Mouse (Mus musculus): ENCODE data around the gene Slc35f2.

The Slc35f2 gene

DNA sequence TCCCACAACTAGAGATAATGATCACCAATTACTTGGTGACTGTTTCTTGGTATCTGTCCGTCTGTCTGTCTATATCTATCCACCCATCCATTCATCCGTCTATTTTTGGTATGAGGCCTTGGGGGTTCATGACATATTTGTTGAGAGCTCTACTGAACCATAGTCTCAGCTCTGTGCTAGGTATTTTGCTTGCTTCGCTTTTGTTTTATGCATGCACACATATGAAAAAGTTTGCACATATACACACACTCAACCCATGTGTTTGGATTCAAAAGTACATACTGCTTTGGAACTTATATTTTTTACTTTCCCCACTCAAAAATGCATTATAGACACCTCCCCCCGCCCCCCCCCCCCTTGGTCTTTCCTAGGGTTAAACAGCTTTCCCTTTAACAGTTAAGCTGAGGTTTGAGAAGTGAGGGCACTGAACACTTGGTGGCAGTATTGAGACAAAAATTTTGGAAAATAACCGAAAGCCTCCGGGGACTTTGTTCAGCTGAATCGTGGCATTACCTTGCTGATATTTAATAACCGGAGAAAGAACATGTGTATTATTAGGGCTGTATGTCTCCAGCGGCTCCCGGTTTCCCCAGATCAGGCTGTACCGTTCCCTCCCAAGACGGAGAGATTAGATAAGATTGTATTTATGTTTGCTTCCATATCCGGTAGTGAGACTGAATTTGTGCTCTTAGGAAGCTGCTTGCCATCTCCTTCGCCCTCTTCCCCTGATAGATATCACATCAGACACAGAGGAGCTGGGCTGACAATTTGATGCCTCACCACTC lies 57.9 kb downstream of the Slc35f2 start:
- DNase-seq, result peak; percentile 74 to 77

DNA sequence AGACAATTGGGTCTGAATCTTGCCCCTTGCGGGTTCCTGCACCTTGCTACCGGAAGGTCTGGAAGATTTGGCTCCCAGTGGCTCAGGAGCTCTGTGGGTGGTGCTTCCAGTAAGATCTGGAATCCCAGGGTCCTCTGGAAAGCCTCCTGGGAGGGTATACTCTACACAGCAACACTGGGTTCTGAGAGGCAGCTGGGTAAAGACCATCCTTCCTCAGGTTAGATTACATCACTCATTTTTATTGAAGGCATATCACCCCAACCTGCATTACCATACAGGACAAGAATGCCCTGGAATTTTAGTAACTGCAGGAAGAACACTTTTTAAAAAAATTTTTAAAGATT lies 58.5 kb downstream of the Slc35f2 start:
- no peak for DNase-seq

DNA sequence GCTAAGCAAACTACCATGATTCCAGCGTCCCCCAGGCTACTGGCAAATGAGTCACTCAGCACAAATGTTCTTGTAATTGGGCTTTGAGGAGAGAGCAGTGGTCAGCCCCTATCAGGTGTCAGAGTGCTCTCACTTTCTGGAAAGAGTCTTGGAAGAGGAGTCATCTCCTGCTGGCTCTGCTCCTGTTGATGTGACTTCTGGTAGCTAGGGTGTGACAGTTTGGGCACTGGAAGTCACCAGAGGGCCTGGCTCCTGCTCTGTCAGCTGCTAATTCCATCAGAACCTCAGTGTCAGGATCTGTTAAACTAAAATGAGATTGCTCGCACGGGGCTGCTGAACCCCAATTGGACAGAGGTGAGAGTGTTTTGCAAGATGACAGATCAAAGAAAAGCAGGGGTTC lies 63.7 kb downstream of the Slc35f2 start:
- DNase-seq, result no peak

DNA sequence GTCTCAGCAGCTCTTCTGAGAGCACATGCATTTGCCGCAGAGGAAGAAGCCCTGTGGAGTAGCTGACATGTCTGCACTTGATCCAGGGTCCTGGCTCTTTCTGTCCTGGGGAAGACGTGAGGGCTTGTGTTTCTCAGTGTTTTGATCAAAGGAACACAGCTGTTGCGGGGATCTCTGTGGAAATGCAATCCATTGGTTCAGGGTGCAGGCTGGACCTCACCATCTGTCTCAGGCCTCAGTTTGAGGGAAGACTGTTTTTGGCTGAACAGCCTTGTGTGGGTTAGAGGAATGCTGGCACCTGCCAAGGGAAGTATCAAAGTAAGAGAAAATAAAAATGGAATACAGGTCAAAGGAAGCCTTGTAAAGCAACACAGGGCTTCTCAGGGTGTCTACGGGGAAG lies 64.6 kb downstream of the Slc35f2 start:
- DNase-seq, result no peak

DNA sequence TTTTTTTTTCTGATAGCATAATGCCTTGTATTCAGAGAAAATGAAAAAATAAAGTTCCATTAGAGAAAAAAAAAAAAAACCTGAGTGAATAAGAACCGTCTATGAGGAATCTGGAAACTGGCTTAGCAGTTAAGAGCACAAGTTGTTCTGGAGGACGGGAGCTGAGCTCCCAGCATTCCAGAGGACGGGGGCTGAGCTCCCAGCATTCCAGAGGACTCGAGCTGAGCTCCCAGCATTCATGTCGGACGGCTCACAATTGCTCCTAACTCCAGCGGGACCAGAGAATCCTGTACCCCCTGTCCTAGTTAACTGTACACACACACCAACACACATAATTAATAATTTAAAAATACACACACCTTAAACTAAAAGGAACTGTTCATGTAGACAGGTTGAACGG lies 67.5 kb downstream of the Slc35f2 start:
- no peak for DNase-seq

DNA sequence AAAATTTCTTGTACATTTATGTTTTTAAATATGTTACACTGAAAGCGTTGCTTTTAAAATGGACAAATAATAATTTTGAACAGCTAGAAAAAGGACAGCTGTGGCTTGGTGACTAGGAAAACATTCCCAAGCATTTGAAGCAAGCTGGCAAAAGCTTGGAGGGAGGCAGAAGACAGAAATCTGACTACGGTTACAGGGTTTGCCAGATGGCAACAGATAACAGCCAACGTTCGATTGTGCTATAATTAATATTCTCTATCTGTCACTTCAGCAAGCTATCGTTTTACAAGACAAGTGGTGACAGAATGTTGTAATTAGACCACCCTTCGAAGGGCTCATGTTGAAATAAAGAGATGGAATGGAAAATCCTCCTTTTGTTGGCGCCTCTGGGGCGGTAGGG lies 77.2 kb downstream of the Slc35f2 start:
- no peak for DNase-seq

DNA sequence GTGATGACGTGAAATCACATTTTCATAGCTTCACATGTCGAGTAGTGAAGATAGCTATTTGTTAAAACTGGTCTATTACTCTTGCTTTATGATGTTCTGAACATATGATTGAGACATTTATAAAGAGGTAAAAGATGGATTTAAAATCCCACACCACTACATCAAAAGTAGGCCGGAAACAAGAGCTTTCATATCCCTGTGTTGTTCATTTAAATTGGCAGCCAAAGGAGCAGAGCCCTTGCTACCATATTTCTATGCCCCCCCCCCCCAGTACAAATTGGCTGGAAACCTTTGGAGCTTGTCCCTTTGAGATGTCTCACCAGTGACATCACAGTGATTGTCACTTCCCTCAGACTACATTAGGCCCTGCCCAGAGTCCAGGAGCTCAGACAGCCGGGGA lies 78.5 kb downstream of the Slc35f2 start, which contains the start of gene Sln:
TSS of gene Sln (plus strand) at position 301 of the 400 bp plus-strand sequence.
- no peak for DNase-seq

DNA sequence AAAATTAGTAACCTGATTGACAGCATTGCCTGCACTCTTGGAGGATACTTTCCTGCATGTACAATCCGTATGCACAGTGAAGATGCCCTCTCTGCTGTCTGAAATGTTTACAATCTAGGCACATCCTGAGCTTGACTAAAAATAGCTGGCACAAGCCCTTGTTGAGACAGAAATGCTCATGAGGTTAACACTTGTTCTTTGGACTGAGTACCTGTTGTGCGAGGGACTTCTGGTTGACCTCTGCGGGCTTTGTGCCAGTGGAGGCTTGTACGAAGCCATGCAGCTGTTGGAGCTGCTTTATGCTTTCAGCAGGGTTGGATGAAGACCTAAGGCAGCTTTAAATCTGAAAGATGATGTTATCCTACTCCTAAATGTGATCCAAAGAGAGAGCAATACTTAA lies 80.8 kb downstream of the Slc35f2 start:
- DNase-seq, result no peak

DNA sequence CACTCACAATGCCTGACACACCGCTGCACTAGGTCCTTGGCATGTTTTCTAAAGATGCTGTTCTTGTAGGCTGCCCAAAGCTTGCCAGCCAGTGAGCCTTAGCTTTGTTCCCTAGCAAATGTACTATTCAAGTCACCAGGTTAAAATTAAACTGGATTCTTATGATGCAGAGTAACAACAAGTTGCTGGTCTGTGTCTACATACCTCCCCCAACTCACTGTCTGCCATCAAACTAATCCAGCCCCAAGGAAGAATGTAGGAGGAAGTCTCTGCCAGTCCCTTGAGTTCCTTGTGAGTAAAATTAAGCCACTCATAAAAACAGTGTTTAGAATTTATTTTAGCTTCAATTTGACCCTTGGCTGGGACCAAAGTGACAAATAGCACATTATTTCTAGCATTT lies 82.3 kb downstream of the Slc35f2 start:
- DNase-seq, result no peak

DNA sequence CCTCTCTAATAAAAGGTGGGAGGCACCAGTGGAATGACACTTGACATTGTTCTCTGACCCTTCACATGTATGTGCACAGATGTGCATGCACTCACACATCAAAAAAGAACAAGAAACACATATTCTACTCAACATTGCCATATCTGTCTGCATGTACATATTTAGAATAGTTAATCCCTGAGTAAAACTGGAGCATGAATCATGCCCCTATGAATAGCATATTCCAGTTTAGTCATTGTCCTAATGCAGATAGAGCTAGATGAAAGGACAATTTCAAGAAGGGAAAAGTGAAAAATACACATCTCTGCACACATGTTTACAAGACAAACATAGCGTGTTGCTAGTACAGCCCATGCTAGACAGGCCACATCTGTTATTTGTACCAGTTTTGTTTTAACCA lies 83.2 kb downstream of the Slc35f2 start:
- no peak for DNase-seq

DNA sequence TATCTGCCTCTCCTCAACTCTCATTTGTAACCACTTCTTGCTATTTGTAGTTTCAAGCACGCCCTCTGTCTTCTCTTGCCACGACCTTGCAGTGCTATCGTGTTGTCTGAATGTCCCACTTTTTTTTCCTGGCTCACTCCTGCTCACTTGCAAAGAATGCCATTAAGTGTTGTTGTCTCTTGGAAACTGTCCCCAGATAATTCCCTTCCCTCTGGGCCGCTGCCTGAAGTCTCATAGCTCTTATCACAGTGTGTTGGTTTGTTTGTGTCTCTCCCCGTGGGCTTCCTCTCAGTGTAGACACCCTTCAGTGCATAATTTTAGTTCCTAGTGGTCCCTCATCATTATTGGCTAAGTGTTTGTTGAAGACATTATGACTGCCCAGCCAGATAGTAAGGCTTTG lies 86.5 kb downstream of the Slc35f2 start:
- no peak for DNase-seq

All from cerebellum, postnatal 14 days (tissue).